Mouse (Mus musculus) cerebellum, postnatal 36 days (tissue): Measurements from ENCODE around the gene Fbxw5.
"Not testable (repeated sequence)": the region's sequence is repeated elsewhere in the genome, so short reads cannot be mapped to it uniquely, and the experiment has no call there.

Experiments used
- DNase-seq, 2 experiments: peaks; one replicate each; pipeline ENCODE4 v3.0.0; 2021 to 2022; ENCODE audit warnings: mixed read lengths in 2 of 2

Fbxw5 gene

DNA sequence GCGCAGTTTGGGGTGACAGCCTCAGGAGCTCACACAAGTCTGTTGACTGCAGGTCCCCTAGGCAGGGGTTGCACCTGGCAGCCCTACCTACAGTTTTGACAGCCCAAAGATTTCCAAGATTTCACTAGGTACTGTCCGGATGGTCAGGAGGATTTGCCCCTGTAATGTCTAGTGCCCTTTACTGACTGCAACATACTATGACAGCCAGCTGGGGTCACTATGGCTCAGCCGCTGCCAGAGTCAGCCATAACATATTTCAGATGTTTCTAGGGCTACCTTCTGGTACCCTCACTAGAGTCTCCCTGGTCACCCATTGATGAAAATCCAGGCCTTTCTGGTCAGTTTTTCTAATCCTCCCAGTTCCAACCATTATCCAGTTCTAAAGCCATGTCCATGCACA, 9.4 kb downstream of the Fbxw5 start:
- DNase-seq: no peak

DNA sequence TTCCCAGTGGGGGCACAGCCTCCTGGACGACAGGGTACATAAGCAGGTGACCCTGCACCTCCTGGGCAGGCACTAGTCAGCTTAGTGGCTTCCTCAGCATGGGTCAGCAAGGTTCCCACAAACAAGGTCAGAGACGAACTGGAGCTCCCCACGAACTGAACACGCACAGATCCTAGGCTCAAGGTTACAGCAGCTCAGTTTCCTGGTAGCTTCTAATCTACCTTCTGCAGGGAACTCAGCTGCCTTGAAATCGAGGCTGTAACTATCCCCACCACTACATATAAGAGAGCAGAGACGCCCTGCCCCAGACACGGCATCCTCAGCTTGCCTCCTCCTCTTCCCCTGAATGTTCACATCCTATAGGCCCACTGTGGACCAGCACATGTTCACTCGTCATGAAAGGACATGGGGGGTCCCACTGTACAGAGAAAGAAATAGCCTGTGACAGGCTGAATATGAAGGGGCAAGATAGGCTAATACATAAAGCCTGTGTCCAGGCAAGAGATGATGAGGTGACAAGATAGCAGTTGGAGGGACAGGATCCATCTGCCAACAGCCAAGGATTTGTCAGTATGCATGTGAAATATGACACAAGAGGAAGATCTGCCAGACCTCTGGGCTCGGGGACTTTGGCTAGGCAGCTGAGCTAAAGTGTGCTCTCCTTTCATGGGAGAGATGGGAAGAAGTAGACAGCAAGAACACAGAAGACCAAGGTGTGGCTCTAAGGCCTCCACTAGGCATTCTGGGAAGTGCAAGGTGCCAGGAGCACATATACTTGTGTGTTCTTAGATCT, 26.2 kb downstream of the Fbxw5 start:
- no peak for DNase-seq

DNA sequence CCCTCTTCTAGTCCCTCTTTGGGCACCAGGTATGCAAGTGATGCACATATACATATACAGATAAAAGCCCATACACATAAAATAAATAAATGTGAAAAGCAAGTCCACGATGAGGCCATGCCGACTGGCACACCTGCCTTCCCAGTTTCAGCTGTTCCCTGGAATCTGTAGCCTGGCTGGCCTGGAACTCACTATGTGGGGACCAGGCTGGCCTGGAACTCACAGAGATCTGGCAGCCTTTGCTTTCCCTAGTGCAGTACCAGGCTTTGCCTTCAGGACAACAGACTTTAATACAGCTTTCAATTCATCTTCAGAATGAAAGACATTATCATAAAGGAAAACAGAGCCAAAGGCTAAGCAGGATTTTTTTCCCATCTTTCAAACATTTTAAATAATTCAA, 33.2 kb downstream of the Fbxw5 start:
- no peak for DNase-seq

DNA sequence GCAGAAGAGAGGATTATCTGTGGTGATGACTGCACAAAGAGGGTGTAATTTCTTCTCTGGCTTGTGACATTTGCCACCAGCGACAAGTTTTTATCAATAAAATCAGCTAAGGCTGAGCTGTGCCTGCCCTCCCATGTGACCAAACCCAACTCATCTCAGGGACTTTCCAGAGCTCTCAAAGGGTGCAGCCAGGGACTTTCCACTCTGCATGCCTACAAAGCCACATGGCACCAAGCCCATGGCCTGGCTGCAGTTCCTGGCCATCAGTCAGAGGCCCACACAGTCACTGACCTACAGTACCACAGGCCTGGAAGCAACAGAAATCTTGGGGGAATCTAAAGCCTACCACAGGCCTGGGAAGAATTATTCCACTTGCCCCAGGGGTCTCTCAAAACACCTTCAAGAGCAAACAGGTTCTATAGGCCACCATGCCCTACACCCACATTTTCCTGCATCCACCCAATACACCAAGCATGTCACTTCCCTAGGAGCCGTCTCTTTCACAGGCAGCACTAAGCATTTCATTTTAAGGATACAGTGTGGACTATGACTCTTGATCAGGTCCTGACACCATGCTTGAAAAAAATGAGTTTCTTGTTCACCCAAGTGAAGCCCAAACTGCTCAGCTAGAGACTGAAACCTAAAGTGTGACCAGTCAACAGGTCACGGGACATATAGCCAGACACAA, 33.8 kb downstream of the Fbxw5 start:
- peak; percentile 88 for DNase-seq

DNA sequence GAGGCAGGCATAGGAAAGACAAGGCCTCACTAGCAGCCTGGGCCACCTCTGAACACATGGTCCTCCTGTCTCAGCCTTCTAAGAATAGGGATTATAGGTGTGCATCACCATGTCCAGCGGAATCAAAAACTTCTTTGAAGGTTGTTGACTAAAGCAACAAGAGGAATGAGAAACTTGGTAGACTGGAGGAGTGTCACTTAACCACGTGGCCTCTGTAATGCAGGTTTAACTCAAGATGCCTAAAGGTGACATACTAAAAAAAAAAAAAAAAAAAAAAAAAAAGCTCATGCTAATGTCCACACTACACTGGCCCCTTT, 34.3 kb downstream of the Fbxw5 start:
- DNase-seq: no peak

DNA sequence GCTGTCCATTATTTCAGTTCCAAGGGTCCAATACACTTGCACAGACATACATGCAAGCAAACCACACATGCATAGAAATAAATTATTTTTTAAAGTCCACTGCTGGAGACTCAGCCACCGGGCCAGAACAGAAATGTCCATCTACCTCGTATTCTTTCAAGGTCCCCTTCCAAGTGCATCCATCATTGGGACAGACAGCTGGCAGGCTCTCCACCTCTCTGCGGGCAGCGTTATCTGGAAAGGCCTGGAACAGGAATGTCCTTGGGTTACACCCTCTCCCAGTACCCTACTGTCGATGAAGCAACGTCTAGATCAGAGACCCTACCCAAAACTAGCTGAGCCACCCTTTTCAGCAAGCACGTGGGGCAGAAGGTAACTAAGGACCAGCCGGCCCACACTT, 36.0 kb downstream of the Fbxw5 start:
- DNase-seq: no peak

DNA sequence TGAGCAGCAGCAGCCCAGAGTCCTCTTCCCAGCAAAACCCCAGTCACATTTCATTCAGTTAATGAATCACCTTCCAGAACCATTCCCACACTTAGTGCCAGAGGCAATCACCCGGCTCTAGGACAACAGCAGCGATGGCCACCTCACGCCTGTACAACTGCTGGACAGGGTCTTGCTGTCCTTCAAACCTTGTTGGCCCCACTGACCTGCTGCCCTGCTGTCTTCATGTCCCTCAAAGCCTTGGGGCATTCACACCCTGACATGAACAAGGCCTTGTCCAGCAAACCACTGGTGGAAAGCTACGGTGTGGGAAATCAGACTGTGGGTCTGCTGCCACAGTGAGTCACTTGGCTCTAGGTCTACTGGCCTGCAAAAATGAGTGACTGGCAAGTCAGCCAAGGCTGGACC, 40.0 kb downstream of the Fbxw5 start:
- DNase-seq: no peak

DNA sequence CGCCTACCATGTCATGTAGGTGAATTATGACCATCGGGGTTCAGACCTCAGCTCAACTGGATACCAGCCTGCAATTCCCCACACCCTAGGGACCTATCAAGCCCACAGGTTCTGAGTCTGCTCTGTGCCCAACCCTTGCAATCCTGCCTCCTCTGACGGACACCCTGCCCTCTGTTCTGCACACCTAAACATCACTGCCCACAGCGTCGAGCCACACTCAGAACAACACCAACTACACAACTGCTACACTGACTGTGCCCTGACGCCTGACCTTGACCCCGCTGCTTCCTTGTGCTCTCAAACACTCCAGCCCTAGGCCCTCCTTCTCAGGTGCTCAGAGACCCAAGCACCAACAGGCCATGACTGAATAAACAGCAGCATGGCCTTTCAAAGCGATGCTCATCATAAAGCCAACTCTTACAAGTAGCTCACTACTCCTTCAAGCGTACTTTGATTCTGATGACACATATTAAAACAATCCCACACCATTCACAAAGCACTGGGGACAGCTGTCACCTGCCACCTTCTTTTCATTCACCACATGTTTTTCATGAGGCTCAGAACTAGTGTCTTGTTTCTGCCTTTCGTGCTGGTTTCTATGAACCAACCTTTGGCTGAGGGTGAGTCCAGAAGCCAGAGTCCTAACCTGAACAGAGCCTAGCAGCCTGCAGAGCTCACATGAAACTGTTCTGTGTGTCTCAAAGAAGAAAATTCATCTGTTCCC, 41.3 kb downstream of the Fbxw5 start:
- DNase-seq: no peak

DNA sequence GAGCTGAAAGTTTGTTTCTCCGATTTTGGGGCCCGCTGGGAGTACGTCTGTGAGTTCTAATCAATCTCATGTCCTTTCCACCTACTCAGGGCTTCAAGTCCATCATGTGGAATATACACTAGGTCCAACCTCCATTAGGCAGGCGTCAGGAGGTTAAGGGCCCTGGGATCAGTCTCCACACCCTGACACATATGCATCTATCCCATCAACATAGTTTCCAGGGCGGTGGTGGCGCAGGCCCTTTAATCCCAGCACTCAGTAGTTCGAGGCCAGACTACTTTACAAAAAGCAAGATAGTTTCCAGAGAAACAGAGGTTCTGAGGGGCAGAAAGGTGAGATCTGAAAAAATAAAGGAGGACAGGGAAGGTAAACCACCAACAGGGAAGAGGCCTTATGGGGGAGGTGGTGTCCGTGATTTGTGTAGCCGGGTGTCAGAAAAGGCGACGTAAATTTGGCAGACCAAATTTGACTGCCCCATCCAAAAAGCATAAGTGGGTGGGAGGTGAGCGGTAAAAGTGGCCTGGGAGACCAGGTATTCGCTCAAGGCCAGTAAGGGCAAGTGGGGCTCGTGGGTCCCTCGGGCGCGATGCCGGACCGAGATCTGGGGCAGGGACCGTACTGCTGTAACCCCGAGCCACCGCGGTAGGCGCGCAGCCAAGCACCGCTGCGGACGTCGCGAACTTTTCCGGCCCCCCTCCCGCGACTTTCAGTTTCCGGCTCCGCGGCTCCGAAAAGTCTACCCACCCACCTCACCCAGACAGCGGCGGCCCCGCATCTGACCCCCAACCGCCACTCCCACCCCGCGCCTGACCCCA, 45.7 kb downstream of the Fbxw5 start:
- no peak for DNase-seq

DNA sequence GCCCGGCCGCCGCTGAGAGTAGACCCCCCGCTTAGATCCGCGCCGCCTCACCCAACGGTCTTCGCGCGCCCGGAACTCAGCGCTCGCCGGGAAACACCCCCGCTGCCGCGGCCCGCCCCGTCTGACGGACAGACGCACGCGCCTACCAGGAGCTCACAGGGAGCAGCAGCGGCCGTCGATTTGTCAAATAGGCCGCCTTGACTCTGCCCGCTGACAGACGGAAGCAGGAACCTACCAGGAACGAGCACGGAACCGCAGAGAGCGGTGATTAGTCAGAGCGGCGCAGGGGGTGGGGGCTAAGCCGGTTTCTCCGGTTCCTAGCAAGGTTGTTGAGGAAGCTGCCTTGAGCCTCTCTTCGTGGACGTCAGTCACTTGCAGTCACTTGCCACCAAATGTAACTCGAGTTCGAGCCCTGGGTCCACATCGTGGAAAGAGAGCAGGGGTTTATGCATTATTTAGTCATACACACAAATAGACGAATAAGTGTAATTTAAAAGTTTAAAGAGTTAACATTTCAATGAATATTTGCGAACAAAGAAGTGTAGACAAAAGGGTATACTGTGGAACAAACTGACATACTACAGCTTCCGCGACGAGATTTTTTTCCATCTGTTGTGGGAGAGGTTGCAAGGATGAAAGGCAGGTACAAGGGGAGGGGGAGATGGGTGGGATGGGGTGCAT, 46.4 kb downstream of the Fbxw5 start, which contains the start of gene Traf2:
Gene Traf2 (minus strand): TSS at position 130 of the 681 bp plus-strand sequence.
- peak; percentile 98 for DNase-seq

DNA sequence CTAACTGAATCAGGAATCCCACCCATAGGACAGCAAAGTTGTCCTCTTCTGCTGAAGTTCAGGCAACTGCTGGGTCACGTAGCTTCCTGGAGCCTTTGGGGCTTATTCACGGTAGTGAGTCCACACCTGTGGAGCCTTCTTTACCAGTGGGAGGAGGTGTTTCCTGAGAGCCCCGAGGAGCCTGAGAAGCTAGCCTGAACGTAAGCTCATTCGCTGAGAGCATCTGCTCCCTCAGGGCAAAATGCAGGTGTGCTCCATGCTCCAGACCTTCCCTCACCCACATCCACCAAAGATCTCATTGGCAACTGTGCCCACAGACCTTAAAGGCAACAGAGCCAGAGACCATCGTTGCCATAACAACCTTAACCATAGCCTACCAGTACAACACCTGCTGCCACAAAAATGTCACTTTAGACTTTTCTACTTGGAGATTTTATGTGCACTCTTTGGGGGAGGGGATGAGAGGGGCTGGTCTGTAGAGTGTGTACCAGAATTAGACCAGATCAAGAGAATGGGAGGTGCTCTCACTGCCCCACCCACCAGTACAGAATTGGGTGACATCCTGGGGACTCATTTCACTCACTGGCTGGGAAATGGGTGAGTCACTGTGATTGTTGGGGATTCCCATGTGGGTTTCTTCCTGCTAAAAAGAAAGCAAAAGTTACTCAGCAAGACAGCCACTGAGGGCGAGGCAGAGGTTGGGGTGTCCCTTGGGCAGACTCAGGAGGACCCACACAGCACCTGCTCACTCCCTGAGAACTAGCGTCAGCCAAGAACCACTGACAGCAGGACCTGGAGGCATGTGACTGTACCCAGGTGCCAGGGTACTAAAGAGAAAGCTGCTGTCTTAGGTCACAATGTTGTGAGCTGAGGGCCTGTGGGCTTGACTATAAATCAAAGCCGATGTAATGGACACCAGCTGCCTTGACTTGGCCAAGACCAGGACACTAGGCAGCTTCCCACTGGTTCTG, 48.8 kb downstream of the Fbxw5 start:
- no peak for DNase-seq

DNA sequence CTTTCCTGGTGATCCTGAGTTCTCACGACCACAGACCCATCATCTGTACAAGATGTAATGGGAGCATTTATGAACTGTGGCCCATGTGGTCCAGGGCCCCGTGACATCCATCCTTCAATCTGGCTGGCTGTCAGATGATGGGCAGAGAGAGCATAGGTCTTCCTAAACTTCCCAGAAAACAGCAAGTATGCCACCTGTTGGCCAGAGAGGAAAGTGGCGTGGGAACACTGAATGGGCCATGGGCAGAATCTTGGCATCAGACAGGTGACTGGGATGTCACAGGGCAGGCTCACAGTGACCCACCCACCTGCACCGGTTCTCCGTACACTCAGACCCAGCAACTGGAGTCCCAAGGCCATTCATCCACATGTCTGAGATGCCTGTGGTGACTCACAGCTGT, 50.6 kb downstream of the Fbxw5 start:
- peak; percentile 62 to 75 for DNase-seq

DNA sequence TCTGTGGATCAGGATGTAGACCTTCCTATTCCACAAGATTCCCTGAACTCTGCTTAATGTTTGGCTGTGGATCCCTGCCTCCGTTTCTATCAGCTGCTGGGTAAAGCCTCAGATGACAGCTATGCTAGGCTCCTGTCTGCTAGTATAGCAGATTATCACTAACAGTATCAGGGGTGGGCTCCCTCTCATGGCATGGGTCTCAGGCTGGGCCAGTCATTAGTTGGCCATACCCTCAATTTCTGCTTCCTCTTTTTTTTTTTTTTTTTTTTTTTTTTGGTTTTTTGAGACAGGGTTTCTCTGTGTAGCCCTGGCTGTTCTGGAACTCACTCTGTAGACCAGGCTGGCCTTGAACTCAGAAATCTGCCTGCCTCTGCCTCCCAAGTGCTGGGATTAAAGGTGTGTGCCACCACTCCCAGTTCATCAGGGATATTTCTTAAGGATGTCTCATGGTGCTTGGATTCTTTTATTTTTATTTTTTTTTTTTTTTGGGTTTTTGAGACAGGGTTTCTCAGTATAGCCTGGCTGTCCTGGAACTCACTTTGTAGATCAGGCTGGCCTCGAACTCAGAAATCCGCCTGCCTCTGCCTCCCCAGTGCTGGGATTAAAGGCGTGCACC, 52.7 kb downstream of the Fbxw5 start:
- not testable (repeated sequence) for DNase-seq
